Mouse (Mus musculus): Measurements from ENCODE around the gene Med16. TPM values are rescaled to one million over a fixed set of nuclear protein-coding genes. Genes with fewer than 3 reads are reported as not detected.
A peak's percentile ranks its signal among the peaks of the same experiment; 100 is the strongest.

Med16 gene
- total and polyA plus RNA-seq, 3 experiments, result 10.4 to 49.4 (median 12.0) TPM

DNA sequence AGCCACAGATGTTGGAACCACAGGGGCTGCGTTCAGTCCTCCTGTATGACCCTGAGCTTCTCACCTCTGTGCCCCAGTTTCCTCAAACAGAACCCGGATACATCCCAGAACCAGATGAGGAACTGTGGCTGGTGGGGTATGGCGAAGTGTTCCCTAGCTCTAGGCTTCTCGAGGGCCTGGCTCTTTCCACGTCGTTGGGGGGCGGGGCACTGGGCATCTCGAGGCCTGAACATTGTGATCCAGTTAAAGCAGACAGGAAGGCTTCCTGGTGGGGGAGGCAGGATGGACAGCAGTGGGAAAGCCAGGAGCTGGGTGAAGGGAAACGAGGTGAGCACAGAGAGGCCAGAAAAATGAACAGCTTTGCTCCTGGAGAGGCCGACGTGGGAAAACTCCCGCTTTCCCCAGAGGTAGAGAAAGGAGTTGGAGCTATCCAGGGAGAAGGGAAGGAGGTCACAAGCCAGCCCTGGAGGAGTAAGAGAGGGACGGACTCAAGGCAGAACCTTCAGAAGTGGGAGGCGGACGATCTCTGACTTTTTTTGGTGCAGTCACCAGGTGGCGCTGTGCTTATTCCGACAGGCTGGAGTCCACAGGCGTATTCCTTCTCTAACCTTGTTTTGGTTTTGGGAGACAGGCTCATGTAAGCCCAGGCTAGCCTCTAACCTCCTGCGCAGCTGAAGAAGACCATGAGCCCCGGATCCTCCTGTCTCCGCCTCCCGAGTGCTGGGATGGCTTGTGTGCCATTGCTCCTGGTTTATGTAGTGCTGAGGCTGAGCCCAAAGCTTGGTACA, 25.2 kb downstream of the Med16 start:
- DNase-seq (ENCODE audit: low spot score) (peak; percentile 62), ATAC-seq (ENCODE audit: extremely low read depth, insufficient number of reproducible peaks, low FRiP score, poor library complexity, severe bottlenecking) (no peak)
- no peak overlapping the region for H3K4me3 ChIP-seq (ENCODE audit: low read depth, low read length)
- peaks cover 55% of the 10 kb centered on the region for H3K4me1 ChIP-seq (ENCODE audit: insufficient read depth, low read depth, low read length)
- TF ChIP-seq GATA1 (IDR thresholded peaks at IDR 0.05; ENCODE audit: borderline replicate concordance, low read length) (no peak), CTCF (IDR thresholded peaks at IDR 0.05; ENCODE audit: low read depth, low read length) (peak; percentile 70)
- no peaks in the 10 kb centered on the region for H3K36me3 ChIP-seq (replicated peaks)
- no peaks in the 10 kb centered on the region for H3K9me3 ChIP-seq (replicated peaks)
- H3K27me3 ChIP-seq (ENCODE audit: insufficient read depth, low read length), result peaks cover 57% of the 10 kb centered on the region

DNA sequence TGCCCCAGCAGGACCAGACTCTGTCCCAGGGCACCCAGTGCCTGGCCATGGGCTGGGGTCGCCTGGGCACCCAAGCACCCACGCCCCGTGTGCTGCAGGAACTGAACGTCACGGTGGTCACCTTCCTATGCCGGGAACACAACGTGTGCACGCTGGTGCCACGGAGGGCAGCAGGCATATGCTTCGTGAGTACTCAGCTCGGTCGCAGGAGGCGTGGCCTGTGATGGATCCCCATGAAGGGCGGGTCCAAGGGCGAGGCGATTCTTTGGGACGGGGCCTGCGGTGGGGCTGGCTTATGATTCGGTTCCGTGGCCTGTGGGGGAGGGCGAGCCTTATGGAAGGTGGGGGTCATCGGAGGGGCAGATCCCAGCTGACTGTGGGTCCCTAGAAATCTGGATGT, 26.7 kb downstream of the Med16 start:
- Histone ChIP-seq H3K27me3 (ENCODE audit: insufficient read depth, low read length) (peaks cover 45% of the 10 kb centered on the region), H3K4me1 (ENCODE audit: insufficient read depth, low read depth, low read length) (peaks cover 68% of the 10 kb centered on the region), H3K9me3 (replicated peaks) (no peaks in the 10 kb centered on the region), H3K36me3 (replicated peaks) (no peaks in the 10 kb centered on the region), H3K4me3 (ENCODE audit: low read depth, low read length) (no peak overlapping the region; the same call in 1 of the 2 replicates)
- TF ChIP-seq POLR2AphosphoS5 (IDR thresholded peaks at IDR 0.05; ENCODE audit: insufficient replicate concordance, low read depth, low read length) (no peak), TAL1 (conservative IDR thresholded peaks at IDR 0.05; ENCODE audit: low read depth, low read length) (no peak), CTCF (IDR thresholded peaks at IDR 0.05; ENCODE audit: low read depth, low read length) (no peak), GATA2 (IDR thresholded peaks at IDR 0.05; ENCODE audit: borderline replicate concordance, low read depth, low read length) (no peak), GATA1 (IDR thresholded peaks at IDR 0.05; ENCODE audit: borderline replicate concordance, low read length) (no peak)
- DNase-seq (ENCODE audit: low spot score) (no peak), ATAC-seq (ENCODE audit: extremely low read depth, insufficient number of reproducible peaks, low FRiP score, poor library complexity, severe bottlenecking) (no peak)

DNA sequence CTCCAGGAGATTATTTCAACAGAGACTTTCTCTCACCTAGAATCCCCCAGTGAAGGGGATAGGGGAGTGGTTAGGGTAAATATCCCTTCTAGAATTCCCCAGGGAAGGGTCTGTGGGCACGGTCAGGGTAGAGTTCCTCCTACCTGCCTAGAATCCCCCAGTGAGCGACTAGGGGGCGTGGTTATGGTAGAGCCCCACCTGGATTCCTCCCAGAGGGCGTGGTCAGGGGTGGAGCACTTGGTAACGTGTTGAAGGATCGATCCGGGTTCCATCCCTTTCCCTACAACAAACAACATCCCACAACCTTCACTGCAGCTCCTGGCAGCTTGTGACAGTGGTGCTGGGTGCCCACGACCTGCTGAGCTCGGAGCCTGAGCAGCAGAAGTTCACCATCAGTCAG, 28.0 kb downstream of the Med16 start:
- no peak overlapping the region for H3K4me3 ChIP-seq (ENCODE audit: low read depth, low read length)
- DNase-seq (ENCODE audit: low spot score), result no peak
- peaks cover 79% of the 10 kb centered on the region for H3K4me1 ChIP-seq (ENCODE audit: insufficient read depth, low read depth, low read length)
- no peak for ATAC-seq (ENCODE audit: extremely low read depth, insufficient number of reproducible peaks, low FRiP score, poor library complexity, severe bottlenecking)
- peaks cover 36% of the 10 kb centered on the region for H3K27me3 ChIP-seq (ENCODE audit: insufficient read depth, low read length)
- TF ChIP-seq POLR2AphosphoS5 (IDR thresholded peaks at IDR 0.05; ENCODE audit: insufficient replicate concordance, low read depth, low read length), result no peak
- no peak for TF ChIP-seq CTCF (IDR thresholded peaks at IDR 0.05; ENCODE audit: low read depth, low read length)
- no peaks in the 10 kb centered on the region for H3K36me3 ChIP-seq (replicated peaks)
- no peaks in the 10 kb centered on the region for H3K9me3 ChIP-seq (replicated peaks)

DNA sequence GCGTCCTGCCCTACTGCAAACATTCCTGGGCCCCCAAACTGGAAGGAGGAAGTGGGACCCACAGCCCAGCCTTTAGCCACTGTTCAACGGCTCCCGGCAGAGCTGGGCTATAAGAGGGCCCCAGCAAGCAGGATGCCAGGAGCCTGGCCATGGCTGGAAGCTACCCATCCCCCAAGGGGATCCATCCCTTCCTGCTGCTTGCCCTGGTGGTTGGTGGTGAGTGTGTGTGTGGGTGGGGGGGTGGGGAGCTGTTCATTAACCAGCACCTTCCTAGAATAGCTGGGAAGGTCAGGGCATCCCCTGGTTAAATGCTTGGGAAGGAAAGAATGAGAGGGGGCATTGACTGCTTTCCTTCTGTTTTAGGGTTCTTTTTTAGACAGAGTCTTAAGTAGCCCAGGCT, 29.2 kb downstream of the Med16 start:
- no peak for DNase-seq (ENCODE audit: low spot score)
- Histone ChIP-seq H3K27me3 (ENCODE audit: insufficient read depth, low read length) (peaks cover 43% of the 10 kb centered on the region), H3K36me3 (replicated peaks) (no peaks in the 10 kb centered on the region), H3K4me3 (ENCODE audit: low read depth, low read length) (no peak overlapping the region), H3K9me3 (replicated peaks) (no peaks in the 10 kb centered on the region), H3K4me1 (ENCODE audit: insufficient read depth, low read depth, low read length) (peaks cover 83% of the 10 kb centered on the region)
- TF ChIP-seq TAL1 (conservative IDR thresholded peaks at IDR 0.05; ENCODE audit: low read depth, low read length) (no peak), POLR2AphosphoS5 (IDR thresholded peaks at IDR 0.05; ENCODE audit: insufficient replicate concordance, low read depth, low read length) (no peak), GATA1 (IDR thresholded peaks at IDR 0.05; ENCODE audit: borderline replicate concordance, low read length) (no peak)
- no peak for ATAC-seq (ENCODE audit: extremely low read depth, insufficient number of reproducible peaks, low FRiP score, poor library complexity, severe bottlenecking)

DNA sequence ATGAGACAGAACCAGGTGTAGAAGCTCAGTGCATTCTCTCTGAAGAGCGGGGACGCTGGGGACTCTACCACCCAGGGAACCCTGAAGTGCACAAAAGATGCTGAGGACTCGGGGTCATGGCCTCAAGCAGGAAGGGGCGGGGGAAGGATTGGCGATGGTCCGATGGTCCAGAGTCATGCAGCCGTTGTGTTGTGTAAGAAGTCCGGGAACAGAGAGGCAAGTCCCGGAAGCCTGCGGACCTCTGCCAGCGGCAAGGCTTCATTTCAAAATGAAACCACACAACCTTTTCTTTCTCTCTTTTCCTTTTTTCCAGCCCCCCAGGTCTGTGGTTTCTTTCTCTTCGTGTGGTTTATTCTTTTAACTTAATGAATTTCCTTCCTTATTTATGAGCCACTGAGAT, 31.0 kb downstream of the Med16 start:
- no peaks in the 10 kb centered on the region for H3K9me3 ChIP-seq (replicated peaks)
- TF ChIP-seq POLR2AphosphoS5 (IDR thresholded peaks at IDR 0.05; ENCODE audit: insufficient replicate concordance, low read depth, low read length) (no peak), GATA2 (IDR thresholded peaks at IDR 0.05; ENCODE audit: borderline replicate concordance, low read depth, low read length) (no peak), TAL1 (conservative IDR thresholded peaks at IDR 0.05; ENCODE audit: low read depth, low read length) (no peak)
- no peaks in the 10 kb centered on the region for H3K36me3 ChIP-seq (replicated peaks)
- H3K27me3 ChIP-seq (ENCODE audit: insufficient read depth, low read length), result peaks cover 53% of the 10 kb centered on the region
- no peak for DNase-seq (ENCODE audit: low spot score)
- no peak overlapping the region; the same call in 1 of the 2 replicates for H3K4me3 ChIP-seq (ENCODE audit: low read depth, low read length)
- H3K4me1 ChIP-seq (ENCODE audit: insufficient read depth, low read depth, low read length), result peaks cover 77% of the 10 kb centered on the region
- no peak for ATAC-seq (ENCODE audit: extremely low read depth, insufficient number of reproducible peaks, low FRiP score, poor library complexity, severe bottlenecking)

DNA sequence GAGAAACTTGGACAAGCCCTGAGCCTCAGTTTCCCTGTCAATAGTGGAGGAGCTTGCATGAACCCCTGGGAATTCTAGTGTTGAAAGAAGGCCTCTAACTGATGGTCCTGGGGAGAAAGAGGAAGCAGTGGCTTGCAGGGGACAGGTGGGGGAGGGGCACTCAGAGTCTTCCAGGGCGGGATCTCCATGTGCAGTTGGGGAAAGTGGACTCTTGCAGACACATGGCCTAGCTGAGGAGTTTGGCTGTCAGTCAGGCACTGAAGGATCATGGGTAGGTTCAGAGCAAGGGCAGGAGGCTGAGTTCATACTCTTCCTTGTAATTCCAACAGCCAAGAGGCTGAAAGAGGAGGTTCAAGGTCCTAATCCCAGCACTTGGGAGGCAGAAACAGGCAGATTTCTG, 31.5 kb downstream of the Med16 start:
- Histone ChIP-seq H3K27me3 (ENCODE audit: insufficient read depth, low read length) (peaks cover 52% of the 10 kb centered on the region), H3K36me3 (replicated peaks) (no peaks in the 10 kb centered on the region), H3K9me3 (replicated peaks) (no peaks in the 10 kb centered on the region), H3K4me3 (ENCODE audit: low read depth, low read length) (peak overlapping the region; percentile 52; the same call in 1 of the 2 replicates), H3K4me1 (ENCODE audit: insufficient read depth, low read depth, low read length) (peaks cover 74% of the 10 kb centered on the region)
- peak; percentile 60 for ATAC-seq (ENCODE audit: extremely low read depth, insufficient number of reproducible peaks, low FRiP score, poor library complexity, severe bottlenecking)
- peak; percentile 91 for DNase-seq (ENCODE audit: low spot score)
- no peak for TF ChIP-seq CTCF (IDR thresholded peaks at IDR 0.05; ENCODE audit: low read depth, low read length)
- no peak for TF ChIP-seq GATA1 (IDR thresholded peaks at IDR 0.05; ENCODE audit: borderline replicate concordance, low read length)
- TF ChIP-seq GATA2 (IDR thresholded peaks at IDR 0.05; ENCODE audit: borderline replicate concordance, low read depth, low read length), result no peak
- no peak for TF ChIP-seq TAL1 (conservative IDR thresholded peaks at IDR 0.05; ENCODE audit: low read depth, low read length)
- no peak for TF ChIP-seq POLR2AphosphoS5 (IDR thresholded peaks at IDR 0.05; ENCODE audit: insufficient replicate concordance, low read depth, low read length)
